Mouse (Mus musculus): Measurements from ENCODE around the gene Vmn2r14. TPM values are rescaled to one million over a fixed set of nuclear protein-coding genes. Genes with fewer than 3 reads are reported as not detected.

Gene Vmn2r14
- polyA plus RNA-seq (2017; shearing (Covaris generic)): not detected

DNA sequence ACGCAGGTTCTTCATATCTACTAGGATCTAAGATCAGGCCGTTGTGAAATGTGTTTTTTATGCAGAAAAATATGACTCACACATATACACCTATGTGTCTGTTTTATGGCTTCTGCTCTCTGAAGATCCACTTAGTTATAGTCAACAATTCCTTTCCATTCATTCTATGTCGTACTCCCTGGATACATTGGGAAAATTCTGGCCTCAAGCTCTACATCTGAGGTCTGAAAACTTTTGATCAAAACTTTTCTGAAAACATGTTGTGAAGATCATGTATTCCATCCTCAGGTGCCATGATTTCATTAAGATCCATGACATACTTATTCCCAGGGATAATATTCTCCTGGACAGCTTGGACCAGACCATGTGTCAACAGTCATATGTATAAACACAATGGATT lies at the start of gene Vmn2r14:
Gene Vmn2r14 (minus strand): TSS at position 101 of the 400 bp plus-strand sequence.

DNA sequence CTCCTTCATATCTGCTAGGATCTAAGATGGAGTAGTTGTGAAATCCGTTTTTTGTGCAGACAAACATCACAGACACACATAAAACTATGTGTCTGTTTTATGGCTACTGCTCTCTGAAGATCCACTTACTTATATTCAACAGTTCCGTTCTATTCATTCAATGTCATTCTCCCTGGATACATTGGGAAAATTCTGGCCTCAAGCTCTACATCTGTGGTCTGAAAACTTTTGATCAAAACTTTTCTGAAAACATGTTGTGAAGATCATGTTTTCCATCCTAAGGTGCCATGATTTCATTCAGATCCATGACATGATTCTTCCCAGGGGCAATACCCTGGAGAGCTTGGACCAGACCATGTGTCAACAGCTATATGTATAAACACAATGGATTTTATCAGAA lies 32.4 kb downstream of the Vmn2r14 start, which contains the start of gene Vmn2r13:
Gene Vmn2r13 (minus strand): TSS at position 101 of the 400 bp plus-strand sequence.

Other genes starting within 250 kb of the Vmn2r14 start
- not detected for gene Vmn2r10, start 218.2 kb downstream of the Vmn2r14 start, polyA plus RNA-seq (2017; shearing (Covaris generic))
- gene Vmn2r11, start 165.1 kb downstream of the Vmn2r14 start, polyA plus RNA-seq (2017; shearing (Covaris generic)): 0.11 TPM
- gene Vmn2r12, start 126.8 kb downstream of the Vmn2r14 start, polyA plus RNA-seq (2017; shearing (Covaris generic)): not detected
- not detected for gene Vmn2r13, start 32.5 kb downstream of the Vmn2r14 start, polyA plus RNA-seq (2017; shearing (Covaris generic))
- gene Vmn2r15, start 72.9 kb upstream of the Vmn2r14 start, polyA plus RNA-seq (2017; shearing (Covaris generic)): not detected
- gene Vmn2r16, start 105.5 kb upstream of the Vmn2r14 start, polyA plus RNA-seq (2017; shearing (Covaris generic)): not detected
- not detected for gene Vmn2r17, start 195.0 kb upstream of the Vmn2r14 start, polyA plus RNA-seq (2017; shearing (Covaris generic))

Data from inflammation-experienced regulatory T-cells, adult 16 weeks (primary cell).